Comparison of ENCODE assay signal across 8 mouse cellular contexts in genomic region chr7:120670153-120670875, GRCm38 (mm10). TPM values are rescaled to one million over a fixed set of nuclear protein-coding genes. Genes with fewer than 3 reads are reported as not detected.
DNase-seq lines count a peak whose midpoint lies in the region; ATAC-seq lines count a peak whose summit lies in the region.

Gene Pdzd9 (minus strand): TSS chr7:120670343.

- no peak within 1 kb of the TSS for H3K27ac ChIP-seq in hindbrain, embryonic 14.5 days

- ATAC-seq in hindbrain, embryonic 14.5 days (ENCODE audit: low FRiP score), result peak; percentile 78; the same call in 1 of the 2 replicates
- ATAC-seq in megakaryocyte, adult 5-6 weeks (ENCODE audit: poor library complexity, severe bottlenecking), result peak; percentile 91

- H3K27me3 ChIP-seq in hindbrain, embryonic 14.5 days (ENCODE audit: control insufficient read depth, insufficient read depth, low read length), result no peaks in the 10 kb centered on the region

- H3K4me1 ChIP-seq in hindbrain, embryonic 14.5 days (replicated peaks; ENCODE audit: control insufficient read depth, insufficient read depth, low read length), result no peaks in the 10 kb centered on the region; the same call in 1 of the 2 replicates

- H3K4me3 ChIP-seq in hindbrain, embryonic 14.5 days (replicated peaks; ENCODE audit: low read length), result no peak within 1 kb of the TSS

- H3K4me2 ChIP-seq in hindbrain, embryonic 14.5 days (replicated peaks), result no peak within 1 kb of the TSS

- WGBS in hindbrain, embryonic 14.5 days, result 26% methylated on average over 14 of the region's 14 CpGs

- H3K9ac ChIP-seq in hindbrain, embryonic 14.5 days, result no peak within 1 kb of the TSS

- DNase-seq in NIH3T3 (ENCODE audit: low read depth), result peak; percentile 86
- DNase-seq in cerebellum, adult 9-10 months, result peak; percentile 62
- peak; percentile 29 to 76 for DNase-seq in frontal cortex, postnatal 10 days (ENCODE audit: low spot score in 2 of 2)
- DNase-seq in hindbrain, embryonic 14.5 days (ENCODE audit: low spot score), result peak; percentile 89
- peak; percentile 62 to 67 for DNase-seq in layer of hippocampus, postnatal 36 days
- DNase-seq in retina, postnatal 7 days (ENCODE audit: low read depth, low spot score), result peak; percentile 57
- DNase-seq in urinary bladder, postnatal 14 days (ENCODE audit: low spot score), result peak; percentile 74

- H3K9me3 ChIP-seq in hindbrain, embryonic 14.5 days (ENCODE audit: control insufficient read depth, low read length), result no peaks in the 10 kb centered on the region

- H3K36me3 ChIP-seq in hindbrain, embryonic 14.5 days (replicated peaks; ENCODE audit: control insufficient read depth, insufficient read depth), result no peaks in the 10 kb centered on the region

RNA-seq across cellular contexts. Expression of gene Pdzd9, which starts in this region (rescaled TPM):
- polyA plus RNA-seq in hindbrain, embryonic 14.5 days (2014; fragmentation: Nextera tagmentation; extraction: Ambion mirVana), result 0.43 and 0.76 TPM in 2 replicates
- not detected for total RNA-seq in layer of hippocampus, postnatal 36 days (2021)
- not detected in 2 replicates for total RNA-seq in megakaryocyte, adult 5-6 weeks (2015)
- total RNA-seq in megakaryocyte, adult 5-6 weeks (2017), result not detected in 2 replicates

Comparison
In these comparisons a context has a peak if more than half of its experiments do, and no peak if none do; other contexts are left out.
1. Peak in DNase-seq and ATAC-seq in hindbrain, embryonic 14.5 days; RNA of the gene not detected or under 1 TPM.
2. Peak in DNase-seq in layer of hippocampus, postnatal 36 days; RNA of the gene not detected or under 1 TPM.
3. Peak in ATAC-seq in megakaryocyte, adult 5-6 weeks; RNA of the gene not detected or under 1 TPM.